Mouse (Mus musculus) heart, postnatal 0 days (tissue): Measurements from ENCODE around the gene Ascl2. TPM values are rescaled to one million over a fixed set of nuclear protein-coding genes. Genes with fewer than 3 reads are reported as not detected.
A peak's percentile ranks its signal among the peaks of the same experiment; 100 is the strongest.

ENCODE experiments used
- ATAC-seq: fragments of 200-750 bp; cut with Nextera tagmentation; 2 replicates; pipeline ENCODE4 v1.8.0; 2017; ENCODE audit warnings: low read depth, moderate number of reproducible peaks, moderate library complexity; ENCODE audit not compliant: insufficient read depth
- DNase-seq: peaks from one replicate; pipeline ENCODE4 v3.0.0-alpha.2; 2016; ENCODE audit warnings: low spot score
- H3K27ac ChIP-seq: fragments of 300-500 bp; sonication (generic); 2 replicates; pipeline ENCODE4 v1.5.1; 2014; ENCODE audit warnings: low read depth, mild to moderate bottlenecking
- H3K27me3 ChIP-seq: fragments of 300-500 bp; sonication (generic); 2 replicates; pipeline ENCODE4 v1.6.1; 2014; ENCODE audit warnings: low read length, mixed read lengths; ENCODE audit not compliant: control insufficient read depth, insufficient read depth
- H3K36me3 ChIP-seq: fragments of 300-500 bp; sonication (generic); replicated peaks from 2 replicates; pipeline ENCODE4 v1.6.1; 2014; ENCODE audit warnings: low read length, mixed read lengths; ENCODE audit not compliant: control insufficient read depth, insufficient read depth
- H3K4me1 ChIP-seq: fragments of 300-500 bp; sonication (generic); 2 replicates; pipeline ENCODE4 v1.6.1; 2014; ENCODE audit warnings: antibody characterized with exemption; ENCODE audit not compliant: control insufficient read depth, insufficient read depth
- H3K4me2 ChIP-seq: fragments of 300-500 bp; sonication (generic); 2 replicates; pipeline ENCODE4 v1.6.1; 2014; ENCODE audit warnings: low read depth, mild to moderate bottlenecking, low read length, moderate library complexity
- H3K4me3 ChIP-seq: fragments of 300-500 bp; sonication (generic); 2 replicates; pipeline ENCODE4 v1.5.1; 2014; ENCODE audit warnings: low read depth, low read length
- H3K9ac ChIP-seq: fragments of 300-500 bp; sonication (generic); replicated peaks from 2 replicates; pipeline ENCODE4 v1.6.1; 2014; ENCODE audit warnings: low read depth, low read length, mixed read lengths
- H3K9me3 ChIP-seq: fragments of 300-500 bp; sonication (generic); replicated peaks from 2 replicates; pipeline ENCODE4 v1.6.1; 2016; ENCODE audit warnings: low read length; ENCODE audit not compliant: control insufficient read depth
- CTCF ChIP-seq: IDR thresholded peaks from 2 replicates; pipeline ENCODE4 v1.5.1; 2016; ENCODE audit warnings: antibody characterized with exemption, control low read depth, low read depth
- EP300 ChIP-seq: IDR thresholded peaks from 2 replicates; pipeline ENCODE4 v1.6.1; 2016; ENCODE audit warnings: antibody characterized with exemption, low read depth
- WGBS: fragments of 180-500 bp; shearing (Covaris S2); extraction: QIAGEN DNeasy Blood & Tissue Kit; methylation state at CpG from one replicate; pipeline ENCODE4 v1.1.7; 2014; 5-methylcytosine and 5-hydroxymethylcytosine counted together
- polyA plus RNA-seq: library from polyadenylated mRNA; unstranded; fragments of >200 nt; fragmentation: Nextera tagmentation; extraction: Ambion mirVana; gene quantifications from 2 replicates; pipeline ENCODE4 v1.2.1, GENCODE M21; 2015
- total RNA-seq: library from RNA; depleted of rRNA; stranded (reverse); fragments of >200 nt; gene quantifications from 2 replicates; pipeline ENCODE4 v1.2.3, GENCODE M21; 2014; ENCODE audit warnings: low replicate concordance

Gene Ascl2
- total and polyA plus RNA-seq, 2 experiments from 2014 or later, result not detected

- peaks cover 12% of the 10 kb centered on the region; the same call in 1 of the 2 replicates for H3K27me3 ChIP-seq
- ATAC-seq, result no peak
- 14% methylated on average over 1 of the region's 1 CpGs for WGBS
These were observed 19.5 kb downstream of the Ascl2 start for GRCm38 (mm10) chr7:142949568-142949967.

GRCm38 (mm10) chr7:142937631-142938030 is 31.4 kb downstream of the Ascl2 start:
- DNase-seq, result no peak
- Histone ChIP-seq H3K36me3 (no peaks in the 10 kb centered on the region), H3K9ac (no peak overlapping the region), H3K27me3 (no peaks in the 10 kb centered on the region), H3K4me3 (no peak overlapping the region), H3K4me1 (no peaks in the 10 kb centered on the region), H3K27ac (no peak overlapping the region), H3K4me2 (no peak overlapping the region), H3K9me3 (no peaks in the 10 kb centered on the region)
- no peak for ATAC-seq
- TF ChIP-seq CTCF (no peak), EP300 (no peak)

More at GRCm38 (mm10) chr7:142949568-142949967, 19.5 kb downstream of the Ascl2 start:
- TF ChIP-seq CTCF (no peak), EP300 (no peak)
- H3K36me3 ChIP-seq, result no peaks in the 10 kb centered on the region
- no peaks in the 10 kb centered on the region for H3K9me3 ChIP-seq
- no peak overlapping the region for H3K4me2 ChIP-seq
- no peak overlapping the region for H3K9ac ChIP-seq
- no peak overlapping the region for H3K27ac ChIP-seq
- H3K4me3 ChIP-seq, result no peak overlapping the region
- no peak for DNase-seq
- no peaks in the 10 kb centered on the region for H3K4me1 ChIP-seq

GRCm38 (mm10) chr7:142935708-142936107 is 33.4 kb downstream of the Ascl2 start:
- Histone ChIP-seq H3K27me3 (no peaks in the 10 kb centered on the region), H3K9ac (no peak overlapping the region), H3K9me3 (no peaks in the 10 kb centered on the region), H3K4me1 (no peaks in the 10 kb centered on the region), H3K36me3 (no peaks in the 10 kb centered on the region), H3K27ac (no peak overlapping the region), H3K4me3 (no peak overlapping the region), H3K4me2 (no peak overlapping the region)
- DNase-seq (no peak), ATAC-seq (no peak)
- 83% methylated on average over 14 of the region's 14 CpGs for WGBS
- TF ChIP-seq CTCF (no peak), EP300 (no peak)

GRCm38 (mm10) chr7:142932469-142932868 is 36.6 kb downstream of the Ascl2 start:
- H3K27me3 ChIP-seq, result no peaks in the 10 kb centered on the region
- TF ChIP-seq EP300 (no peak), CTCF (no peak)
- DNase-seq, result no peak
- H3K4me1 ChIP-seq, result no peaks in the 10 kb centered on the region
- no peaks in the 10 kb centered on the region for H3K9me3 ChIP-seq
- H3K4me2 ChIP-seq, result no peak overlapping the region
- H3K27ac ChIP-seq, result no peak overlapping the region
- WGBS, result 77% methylated on average over 3 of the region's 3 CpGs
- no peak overlapping the region for H3K4me3 ChIP-seq
- H3K9ac ChIP-seq, result no peak overlapping the region
- no peaks in the 10 kb centered on the region for H3K36me3 ChIP-seq
- ATAC-seq, result no peak

- Histone ChIP-seq H3K4me1 (no peaks in the 10 kb centered on the region), H3K4me3 (no peak within 1 kb of the TSS), H3K9me3 (no peaks in the 10 kb centered on the region), H3K27ac (no peak within 1 kb of the TSS), H3K4me2 (no peak within 1 kb of the TSS), H3K27me3 (no peaks in the 10 kb centered on the region), H3K9ac (no peak within 1 kb of the TSS), H3K36me3 (no peaks in the 10 kb centered on the region)
- DNase-seq (no peak), ATAC-seq (no peak)
- WGBS, result 79% methylated on average over 3 of the region's 3 CpGs
- no peak for TF ChIP-seq EP300
- TF ChIP-seq CTCF, result no peak
These were observed 38.0 kb downstream of the Ascl2 start, which contains the start of gene Th for GRCm38 (mm10) chr7:142931028-142931427. Th (minus strand) TSS chr7:142931128.

- H3K9me3 ChIP-seq, result no peaks in the 10 kb centered on the region
- no peaks in the 10 kb centered on the region for H3K36me3 ChIP-seq
- H3K9ac ChIP-seq, result no peak overlapping the region
- H3K27ac ChIP-seq, result no peak overlapping the region
- TF ChIP-seq EP300, result no peak
- TF ChIP-seq CTCF, result no peak
- H3K4me3 ChIP-seq, result no peak overlapping the region
- 47% methylated on average over 2 of the region's 2 CpGs for WGBS
- DNase-seq (peak; percentile 36), ATAC-seq (peak; percentile 88)
- no peaks in the 10 kb centered on the region; the same call in 1 of the 2 replicates for H3K27me3 ChIP-seq
- no peaks in the 10 kb centered on the region for H3K4me1 ChIP-seq
- no peak overlapping the region for H3K4me2 ChIP-seq
These were observed 39.5 kb downstream of the Ascl2 start for GRCm38 (mm10) chr7:142929516-142929915.
